Mouse (Mus musculus) mesoderm, embryonic 11.5 days (tissue): ENCODE results near the gene Map4k1.

Experiments used
- DNase-seq: peaks from one replicate; pipeline ENCODE4 v3.0.0-alpha.2; 2012; ENCODE audit warnings: low read depth, low spot score

Gene Map4k1

GRCm38 (mm10) chr7:29026195-29026594 is 44.3 kb downstream of the Map4k1 start:
- no peak for DNase-seq

- DNase-seq = no peak
These were observed 45.0 kb downstream of the Map4k1 start for GRCm38 (mm10) chr7:29026811-29027210.

GRCm38 (mm10) chr7:29028761-29029160 is 46.9 kb downstream of the Map4k1 start:
- no peak for DNase-seq

- DNase-seq = no peak
These were observed 48.1 kb downstream of the Map4k1 start for GRCm38 (mm10) chr7:29029690-29030656.

GRCm38 (mm10) chr7:29031641-29032040 is 49.8 kb downstream of the Map4k1 start:
- DNase-seq = no peak

GRCm38 (mm10) chr7:29032685-29033084 is 50.8 kb downstream of the Map4k1 start:
- DNase-seq = no peak

GRCm38 (mm10) chr7:29037261-29037660 is 55.4 kb downstream of the Map4k1 start:
- DNase-seq = no peak

GRCm38 (mm10) chr7:29039604-29039984 is 57.7 kb downstream of the Map4k1 start:
- peak; percentile 95 for DNase-seq

GRCm38 (mm10) chr7:29039985-29040661 is 58.3 kb downstream of the Map4k1 start:
- peak; percentile 72 for DNase-seq

GRCm38 (mm10) chr7:29041194-29041593 is 59.3 kb downstream of the Map4k1 start:
- no peak for DNase-seq

GRCm38 (mm10) chr7:29043016-29043673 is 61.3 kb downstream of the Map4k1 start:
- no peak for DNase-seq

- no peak for DNase-seq
These were observed 61.8 kb downstream of the Map4k1 start for GRCm38 (mm10) chr7:29043674-29044057.

- peak; percentile 50 for DNase-seq
These were observed 62.5 kb downstream of the Map4k1 start for GRCm38 (mm10) chr7:29044302-29044701.

- DNase-seq = no peak
These were observed 64.7 kb downstream of the Map4k1 start for GRCm38 (mm10) chr7:29046533-29046932.

- no peak for DNase-seq
These were observed 66.2 kb downstream of the Map4k1 start for GRCm38 (mm10) chr7:29048070-29048469.

GRCm38 (mm10) chr7:29048615-29049014 is 66.8 kb downstream of the Map4k1 start:
- no peak for DNase-seq

GRCm38 (mm10) chr7:29050797-29051196 is 68.9 kb downstream of the Map4k1 start:
- DNase-seq = peak; percentile 64

- DNase-seq = no peak
These were observed 71.0 kb downstream of the Map4k1 start for GRCm38 (mm10) chr7:29052821-29053220.
